Comparison of ENCODE assay signal across 8 mouse cellular contexts in genomic region chr13:24638371-24639214, GRCm38 (mm10). TPM values are rescaled to one million over a fixed set of nuclear protein-coding genes. Genes with fewer than 3 reads are reported as not detected.
DNase-seq lines count a peak whose midpoint lies in the region; ATAC-seq and TF ChIP-seq lines count a peak whose summit lies in the region.

No protein-coding gene starts in this region.

- no peaks in the 10 kb centered on the region for H3K9me3 ChIP-seq in heart, embryonic 10.5 days
- no peaks in the 10 kb centered on the region for H3K9me3 ChIP-seq in lung, postnatal 0 days (ENCODE audit: low read length)

- no peak for TF ChIP-seq EP300 in lung, postnatal 0 days (IDR thresholded peaks at IDR 0.05)

- DNase-seq in urinary bladder, adult 2 months (ENCODE audit: low spot score), result peak; percentile 26
- no peak for DNase-seq in urinary bladder, postnatal 36 days (ENCODE audit: low spot score in 2 of 2)
- DNase-seq in embryo, embryonic 10 days (ENCODE audit: low spot score), result peak; percentile 49
- no peak for DNase-seq in heart, embryonic 10.5 days (ENCODE audit: low spot score)
- peak; percentile 34 for DNase-seq in kidney, postnatal 14 days
- DNase-seq in lung, postnatal 0 days (ENCODE audit: low spot score), result no peak
- peak; percentile 50 for DNase-seq in retina, postnatal 7 days (ENCODE audit: low read depth, low spot score)

- peaks cover 33% of the 10 kb centered on the region for H3K27me3 ChIP-seq in heart, embryonic 10.5 days (ENCODE audit: insufficient read depth, poor library complexity, severe bottlenecking)
- H3K27me3 ChIP-seq in lung, postnatal 0 days (replicated peaks; ENCODE audit: insufficient read depth, low read length), result no peaks in the 10 kb centered on the region

- H3K4me3 ChIP-seq in heart, embryonic 10.5 days, result peak overlapping the region; percentile 73
- peak overlapping the region; percentile 54 for H3K4me3 ChIP-seq in lung, postnatal 0 days (ENCODE audit: low read depth, low read length)

- under 1% methylated on average over 61 of the region's 66 CpGs for WGBS in heart, embryonic 10.5 days
- WGBS in lung, postnatal 0 days, result under 1% methylated on average over 61 of the region's 66 CpGs

- peaks cover 43% of the 10 kb centered on the region for H3K4me1 ChIP-seq in heart, embryonic 10.5 days
- H3K4me1 ChIP-seq in lung, postnatal 0 days (ENCODE audit: insufficient read depth, low read depth, low read length), result peaks cover 9% of the 10 kb centered on the region; the same call in 1 of the 2 replicates

- H3K4me2 ChIP-seq in lung, postnatal 0 days (replicated peaks; ENCODE audit: low read depth, low read length), result peak overlapping the region; percentile 99

- peak overlapping the region; percentile 83 for H3K27ac ChIP-seq in heart, embryonic 10.5 days
- H3K27ac ChIP-seq in lung, postnatal 0 days (ENCODE audit: low read length), result no peak overlapping the region

- ATAC-seq in lung, postnatal 0 days, result peak; percentile 59
- ATAC-seq in erythroid progenitor cell, adult 5-6 weeks (replicated peaks; ENCODE audit: low FRiP score, poor library complexity, severe bottlenecking), result no peak

- TF ChIP-seq CTCF in lung, postnatal 0 days (IDR thresholded peaks at IDR 0.05), result no peak

- peak overlapping the region; percentile 26; the same call in 1 of the 2 replicates for H3K9ac ChIP-seq in lung, postnatal 0 days (replicated peaks; ENCODE audit: low read depth)

- H3K36me3 ChIP-seq in heart, embryonic 10.5 days, result no peaks in the 10 kb centered on the region
- H3K36me3 ChIP-seq in lung, postnatal 0 days (ENCODE audit: insufficient read depth, low read length), result no peaks in the 10 kb centered on the region

RNA-seq across cellular contexts. Expression of gene Ripor2, which starts 56.6 kb away (rescaled TPM):
- 1.4 and 1.5 TPM in 2 replicates for polyA plus RNA-seq in urinary bladder, adult 2 months (2012; rRNA removed)
- polyA plus RNA-seq in heart, embryonic 10.5 days (2016; fragmentation: Nextera tagmentation; extraction: Ambion mirVana), result 5.2 and 6.8 TPM in 2 replicates
- polyA plus RNA-seq in lung, postnatal 0 days (2015; fragmentation: Nextera tagmentation; extraction: Ambion mirVana), result 3.1 and 3.9 TPM in 2 replicates
- 15.5 and 26.3 TPM in 2 replicates for total RNA-seq in erythroid progenitor cell, adult 5-6 weeks (2015; ENCODE audit: low replicate concordance)
- total RNA-seq in erythroid progenitor cell, adult 5-6 weeks (2017; ENCODE audit: low replicate concordance), result 7.1 and 19.1 TPM in 2 replicates

Comparison
In these comparisons a context has a peak if more than half of its experiments do, and no peak if none do; other contexts are left out.
1. DNase-seq: peak in urinary bladder, adult 2 months (single experiment), embryo, embryonic 10 days (single experiment), kidney, postnatal 14 days (single experiment) and retina, postnatal 7 days (single experiment); none in urinary bladder, postnatal 36 days (0 of 2), heart, embryonic 10.5 days (single experiment) and lung, postnatal 0 days (single experiment).